Comparison of ENCODE assay signal across 8 mouse cellular contexts in the genomic region with DNA sequence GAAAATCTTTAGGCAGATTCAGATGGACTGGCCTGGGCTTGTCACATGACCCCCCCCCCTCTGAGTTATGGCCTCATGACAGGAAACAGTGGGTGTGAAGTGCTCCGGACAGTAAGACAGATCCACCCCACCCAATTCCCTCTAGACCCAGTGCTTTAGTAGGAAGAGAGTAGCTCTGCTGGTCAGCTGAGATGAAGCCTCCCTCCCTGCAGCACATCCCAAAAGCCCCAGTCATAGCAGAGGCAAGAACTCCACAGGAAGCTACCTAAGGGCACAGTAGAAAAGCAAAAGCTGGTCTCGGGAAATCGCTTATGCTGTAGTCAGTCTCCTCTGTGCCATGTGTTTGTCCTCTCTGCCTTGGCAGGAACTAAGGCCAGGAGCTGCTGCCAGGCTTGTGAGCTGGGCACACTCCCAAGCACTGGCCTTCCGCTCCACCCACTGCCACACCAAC. TPM values are rescaled to one million over a fixed set of nuclear protein-coding genes. Genes with fewer than 3 reads are reported as not detected.
DNase-seq lines count a peak whose midpoint lies in the region; ATAC-seq and TF ChIP-seq lines count a peak whose summit lies in the region.

No protein-coding gene starts in this region.

- peak; percentile 80 for ATAC-seq in heart, postnatal 0 days (ENCODE audit: insufficient read depth, low read depth)
- no peak for ATAC-seq in CD4-positive, CD25-positive, alpha-beta regulatory T cell, adult 4 months

- WGBS in heart, postnatal 0 days, result 56% methylated on average over 4 of the region's 4 CpGs

- no peaks in the 10 kb centered on the region for H3K9me3 ChIP-seq in heart, postnatal 0 days (replicated peaks; ENCODE audit: control insufficient read depth, low read length)

- TF ChIP-seq CTCF in heart, postnatal 0 days (IDR thresholded peaks at IDR 0.05; ENCODE audit: low read depth), result no peak

- no peaks in the 10 kb centered on the region for H3K4me1 ChIP-seq in heart, postnatal 0 days (ENCODE audit: control insufficient read depth, insufficient read depth)

- TF ChIP-seq EP300 in heart, postnatal 0 days (IDR thresholded peaks at IDR 0.05; ENCODE audit: low read depth), result no peak

- DNase-seq in adrenal gland, adult (ENCODE audit: inconsistent age in 2 of 2, low spot score in 1 of 2), result peak; percentile 66 to 88
- DNase-seq in adrenal gland, postnatal 4 days (ENCODE audit: low spot score in 2 of 2), result no peak
- DNase-seq in urinary bladder, postnatal 14 days (ENCODE audit: low spot score), result peak; percentile 12
- DNase-seq in urinary bladder, postnatal 10 days (ENCODE audit: low spot score), result no peak
- DNase-seq in heart, postnatal 0 days (ENCODE audit: low spot score), result peak; percentile 25
- peak; percentile 79 for DNase-seq in left cerebral cortex, postnatal 4 days
- no peak for DNase-seq in spleen, postnatal 14 days (ENCODE audit: low spot score in 2 of 2)

- no peaks in the 10 kb centered on the region for H3K27me3 ChIP-seq in heart, postnatal 0 days (ENCODE audit: control insufficient read depth, insufficient read depth, low read length)

- 0 out of 2 replicates have a peak overlapping the region, but pooled peaks have one; percentile 65 for H3K27ac ChIP-seq in heart, postnatal 0 days (ENCODE audit: low read depth)

- H3K9ac ChIP-seq in heart, postnatal 0 days (replicated peaks; ENCODE audit: low read depth, low read length), result no peak overlapping the region

- H3K4me2 ChIP-seq in heart, postnatal 0 days (ENCODE audit: low read depth, low read length), result no peak overlapping the region

- intact Hi-C loops in left cerebral cortex, postnatal 4 days (cut with DNase I), result no loop called here

- no peak overlapping the region for H3K4me3 ChIP-seq in heart, postnatal 0 days (ENCODE audit: low read depth, low read length)

- no peaks in the 10 kb centered on the region for H3K36me3 ChIP-seq in heart, postnatal 0 days (replicated peaks; ENCODE audit: control insufficient read depth, insufficient read depth, low read length)

RNA-seq across cellular contexts. Expression of a gene that starts 60.0 kb away (rescaled TPM):
- total RNA-seq in adrenal gland, postnatal 4 days (2021), result 10 to 100 TPM; 18.0 to 19.5 TPM
- total RNA-seq in heart, postnatal 0 days (2014; rRNA removed; ENCODE audit: low replicate concordance), result 3.8 and 9.2 TPM in 2 replicates
- 7.8 and 8.5 TPM in 2 replicates for polyA plus RNA-seq in heart, postnatal 0 days (2015; fragmentation: Nextera tagmentation; extraction: Ambion mirVana)
- total RNA-seq in left cerebral cortex, postnatal 4 days (2021), result 1 to 10 TPM; 3.7 to 4.6 TPM
- 10 to 100 TPM; 12.0 to 13.5 TPM for polyA plus RNA-seq in CD4-positive, CD25-positive, alpha-beta regulatory T cell, adult 4 months (2017; shearing (Covaris generic))

Comparison
In these comparisons a context has a peak if more than half of its experiments do, and no peak if none do; other contexts are left out.
1. DNase-seq: peak in adrenal gland, adult (2 of 2), urinary bladder, postnatal 14 days (single experiment), heart, postnatal 0 days (single experiment) and left cerebral cortex, postnatal 4 days (single experiment); none in adrenal gland, postnatal 4 days (0 of 2), urinary bladder, postnatal 10 days (single experiment) and spleen, postnatal 14 days (0 of 2).